Mouse (Mus musculus) regulatory T cell (primary cell): ENCODE results near the gene Col6a2.

Source experiments
- in situ Hi-C: fragments of 300-600 bp; cut with MboI, MseI; formaldehyde crosslinking; loops from one replicate; pipeline ENCODE4 v1.15.1; 2025; ENCODE audit warnings: high pct_unique_total_duplicates

Gene Col6a2

GRCm38 (mm10) chr10:76551556-76551955 is 71.9 kb downstream of the Col6a2 start:
- in situ Hi-C loops: no loop called here

- in situ Hi-C loops: no loop called here
These were observed 73.0 kb downstream of the Col6a2 start for GRCm38 (mm10) chr10:76550458-76550857.

GRCm38 (mm10) chr10:76548218-76548617 is 75.2 kb downstream of the Col6a2 start:
- in situ Hi-C loops: loop anchor here (5.0 kb wide), 1 partner anchor 46 kb away; no protein-coding TSS in a partner anchor

- in situ Hi-C loops: loop anchor here (5.0 kb wide), 1 partner anchor 44 kb away; no protein-coding TSS in a partner anchor
These were observed 76.9 kb downstream of the Col6a2 start for GRCm38 (mm10) chr10:76546566-76546965.
